9 mouse cellular contexts compared by ENCODE assay signal in the genomic region with DNA sequence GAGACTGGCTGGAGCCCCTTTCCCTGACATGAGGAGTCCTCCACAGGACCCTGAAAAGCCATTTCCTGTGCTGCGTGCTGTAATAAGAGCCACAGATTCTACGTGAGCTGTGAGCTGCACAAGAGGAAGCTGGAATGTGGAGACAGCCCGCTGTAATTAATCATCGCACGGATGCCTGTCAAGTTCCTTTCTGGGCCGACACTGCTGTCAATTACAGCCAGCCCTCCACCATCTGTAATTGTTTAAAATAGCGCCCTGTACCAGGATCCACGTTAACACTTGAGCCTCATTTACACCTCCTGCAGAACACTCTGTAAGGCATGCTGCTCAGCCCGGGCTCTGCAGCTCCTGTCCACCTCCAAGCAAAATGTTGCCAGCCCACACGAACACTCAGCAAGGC.
DNase-seq lines count a peak whose midpoint lies in the region; ATAC-seq lines count a peak whose summit lies in the region.
"Had no signal": no experiment of that assay in that cellular context is flagged by ENCODE, and none has a peak within 500 bp of the region (broad histone marks: within the 10 kb centered on the region; RNA-seq: fewer than 3 reads in every experiment).

No protein-coding gene starts in this region.

- H3K4me1 ChIP-seq in liver, embryonic 11.5 days (replicated peaks; ENCODE audit: control insufficient read depth, insufficient read depth, low read length), result no peaks in the 10 kb centered on the region
- H3K4me1 ChIP-seq in liver, embryonic 12.5 days, result no peaks in the 10 kb centered on the region
- H3K4me1 ChIP-seq in forebrain, embryonic 12.5 days, result peaks cover 9% of the 10 kb centered on the region
- H3K4me1 ChIP-seq: liver, embryonic 15.5 days had no signal

- no peak; the same call in 1 of the 2 replicates for ATAC-seq in liver, embryonic 11.5 days (replicated peaks; ENCODE audit: low FRiP score)
- ATAC-seq in liver, embryonic 12.5 days, result no peak
- peak; percentile 60; the same call in 1 of the 2 replicates for ATAC-seq in forebrain, embryonic 12.5 days (ENCODE audit: low FRiP score)
- no peak for ATAC-seq in activated CD4-positive, CD25-positive, alpha-beta regulatory T cell, adult 4 months

- H3K4me2 ChIP-seq in liver, embryonic 11.5 days, result no peak overlapping the region
- no peak overlapping the region for H3K4me2 ChIP-seq in liver, embryonic 12.5 days
- no peak overlapping the region for H3K4me2 ChIP-seq in forebrain, embryonic 12.5 days
- H3K4me2 ChIP-seq: liver, embryonic 15.5 days had no signal

- no peaks in the 10 kb centered on the region for H3K27me3 ChIP-seq in liver, embryonic 11.5 days (replicated peaks; ENCODE audit: control insufficient read depth, insufficient read depth, low read length)
- H3K27me3 ChIP-seq in liver, embryonic 12.5 days (replicated peaks), result no peaks in the 10 kb centered on the region
- H3K27me3 ChIP-seq in forebrain, embryonic 12.5 days, result no peaks in the 10 kb centered on the region
- H3K27me3 ChIP-seq: liver, embryonic 15.5 days had no signal

- no peaks in the 10 kb centered on the region for H3K9me3 ChIP-seq in liver, embryonic 11.5 days (ENCODE audit: control insufficient read depth, low read length)
- no peaks in the 10 kb centered on the region for H3K9me3 ChIP-seq in liver, embryonic 12.5 days (replicated peaks)
- no peaks in the 10 kb centered on the region for H3K9me3 ChIP-seq in forebrain, embryonic 12.5 days
- H3K9me3 ChIP-seq: liver, embryonic 15.5 days had no signal

- no peak overlapping the region for H3K9ac ChIP-seq in liver, embryonic 11.5 days (ENCODE audit: low read depth, low read length)
- no peak overlapping the region for H3K9ac ChIP-seq in liver, embryonic 12.5 days
- H3K9ac ChIP-seq in forebrain, embryonic 12.5 days, result no peak overlapping the region
- H3K9ac ChIP-seq: liver, embryonic 15.5 days had no signal

- WGBS in liver, embryonic 11.5 days, result 25% methylated on average over 10 of the region's 10 CpGs
- 27% methylated on average over 10 of the region's 10 CpGs for WGBS in liver, embryonic 12.5 days (ENCODE audit: insufficient replicate concordance)
- 36% methylated on average over 10 of the region's 10 CpGs for WGBS in forebrain, embryonic 12.5 days

- no peak overlapping the region for H3K27ac ChIP-seq in liver, embryonic 11.5 days (ENCODE audit: low read depth, low read length)
- H3K27ac ChIP-seq in liver, embryonic 12.5 days, result no peak overlapping the region
- H3K27ac ChIP-seq in forebrain, embryonic 12.5 days, result no peak overlapping the region
- H3K27ac ChIP-seq: liver, embryonic 15.5 days had no signal

- H3K36me3 ChIP-seq in liver, embryonic 11.5 days (ENCODE audit: control insufficient read depth, insufficient read depth, low read length), result no peaks in the 10 kb centered on the region
- H3K36me3 ChIP-seq in liver, embryonic 12.5 days, result no peaks in the 10 kb centered on the region
- no peaks in the 10 kb centered on the region for H3K36me3 ChIP-seq in forebrain, embryonic 12.5 days (replicated peaks)
- H3K36me3 ChIP-seq: liver, embryonic 15.5 days had no signal

- no peak overlapping the region for H3K4me3 ChIP-seq in liver, embryonic 11.5 days (ENCODE audit: low read depth, low read length)
- H3K4me3 ChIP-seq in liver, embryonic 12.5 days, result no peak overlapping the region
- H3K4me3 ChIP-seq in forebrain, embryonic 12.5 days (replicated peaks), result no peak overlapping the region
- H3K4me3 ChIP-seq: liver, embryonic 15.5 days had no signal

- DNase-seq in liver, embryonic 11.5 days (ENCODE audit: low spot score), result peak; percentile 39
- DNase-seq in layer of hippocampus, adult 9-11 months, result peak; percentile 75
- DNase-seq in right cerebral cortex, adult 2 months (ENCODE audit: low spot score in 2 of 2), result peak; percentile 72 to 75
- no peak for DNase-seq in spleen, postnatal 4 days (ENCODE audit: low spot score in 2 of 2)
- DNase-seq in kidney, adult 18-20 months, result no peak

Comparison
In these comparisons a context has a peak if more than half of its experiments do, and no peak if none do; other contexts are left out.
1. DNase-seq: peak in liver, embryonic 11.5 days (single experiment), layer of hippocampus, adult 9-11 months (single experiment) and right cerebral cortex, adult 2 months (2 of 2); none in spleen, postnatal 4 days (0 of 2) and kidney, adult 18-20 months (single experiment).